Mouse (Mus musculus) heart, embryonic 16.5 days (tissue): Measurements from ENCODE around the gene Cwc25. TPM values are rescaled to one million over a fixed set of nuclear protein-coding genes. Genes with fewer than 3 reads are reported as not detected.
"Not testable (repeated sequence)": the region's sequence is repeated elsewhere in the genome, so short reads cannot be mapped to it uniquely, and the experiment has no call there.

Source experiments
- ATAC-seq: fragments of 200-750 bp; cut with Nextera tagmentation; replicated peaks from 2 replicates; pipeline ENCODE4 v1.8.0; 2017; ENCODE audit warnings: moderate number of reproducible peaks; ENCODE audit not compliant: insufficient read depth, low FRiP score; ENCODE audit errors: extremely low read depth
- H3K27ac ChIP-seq: fragments of 300-500 bp; sonication (generic); 2 replicates; pipeline ENCODE4 v1.5.1; 2014; ENCODE audit warnings: mild to moderate bottlenecking, low read length, control low read depth, moderate library complexity
- H3K27me3 ChIP-seq: fragments of 300-500 bp; sonication (generic); 2 replicates; pipeline ENCODE4 v1.6.1; 2014; ENCODE audit warnings: low read length, mixed read lengths; ENCODE audit not compliant: control insufficient read depth, insufficient read depth
- H3K36me3 ChIP-seq: fragments of 300-500 bp; sonication (generic); 2 replicates; pipeline ENCODE4 v1.6.1; 2014; ENCODE audit not compliant: control insufficient read depth, insufficient read depth
- H3K4me1 ChIP-seq: fragments of 300-500 bp; sonication (generic); 2 replicates; pipeline ENCODE4 v1.6.1; 2014; ENCODE audit warnings: low read length, mixed read lengths; ENCODE audit not compliant: control insufficient read depth, insufficient read depth
- H3K4me2 ChIP-seq: fragments of 300-500 bp; sonication (generic); 2 replicates; pipeline ENCODE4 v1.6.1; 2014; ENCODE audit warnings: low read depth, mild to moderate bottlenecking, control low read depth, low read length
- H3K4me3 ChIP-seq: fragments of 300-500 bp; sonication (generic); 2 replicates; pipeline ENCODE4 v1.5.1; 2014; ENCODE audit warnings: mild to moderate bottlenecking, control low read depth, low read length
- H3K9ac ChIP-seq: fragments of 300-500 bp; sonication (generic); 2 replicates; pipeline ENCODE4 v1.6.1; 2014; ENCODE audit warnings: low read length, control low read depth
- H3K9me3 ChIP-seq: fragments of 300-500 bp; sonication (generic); replicated peaks from 2 replicates; pipeline ENCODE4 v1.6.1; 2016; ENCODE audit warnings: low read length; ENCODE audit not compliant: control insufficient read depth
- WGBS: fragments of 180-500 bp; shearing (Covaris S2); extraction: QIAGEN DNeasy Blood & Tissue Kit; methylation state at CpG from one replicate; pipeline ENCODE4 v1.1.7; 2014; 5-methylcytosine and 5-hydroxymethylcytosine counted together
- polyA plus RNA-seq: library from polyadenylated mRNA; unstranded; fragments of >200 nt; fragmentation: Nextera tagmentation; extraction: Ambion mirVana; gene quantifications from 2 replicates; pipeline ENCODE4 v1.2.1, GENCODE M21; 2015

Cwc25 gene
- polyA plus RNA-seq, 1 experiment from 2014 or later, result 12.5 TPM

DNA sequence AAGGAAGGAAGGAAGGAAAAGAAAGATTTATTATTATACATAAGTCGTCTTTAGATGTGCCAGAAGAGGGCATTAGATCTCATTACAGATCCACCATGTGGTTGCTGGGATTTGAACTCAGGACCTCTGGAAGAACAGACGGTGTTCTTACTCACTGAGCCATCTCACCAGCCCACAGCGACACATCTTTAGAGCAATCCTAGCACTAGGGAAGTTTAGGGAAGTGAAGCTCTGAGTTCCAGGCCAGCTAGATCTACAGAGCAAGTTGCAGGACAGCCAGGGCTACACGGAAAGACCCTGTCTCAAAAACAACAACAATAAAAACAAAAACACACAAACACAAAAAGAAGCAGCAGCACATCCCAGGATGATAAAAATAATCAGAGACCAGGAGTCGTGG, 31.5 kb downstream of the Cwc25 start:
- not testable (repeated sequence) for H3K27ac ChIP-seq, H3K4me1 ChIP-seq, H3K9ac ChIP-seq, H3K9me3 ChIP-seq, H3K4me2 ChIP-seq, ATAC-seq, H3K4me3 ChIP-seq, H3K27me3 ChIP-seq
- H3K36me3 ChIP-seq, result peaks cover 18% of the 10 kb centered on the region
- 86% methylated on average over 5 of the region's 5 CpGs for WGBS

DNA sequence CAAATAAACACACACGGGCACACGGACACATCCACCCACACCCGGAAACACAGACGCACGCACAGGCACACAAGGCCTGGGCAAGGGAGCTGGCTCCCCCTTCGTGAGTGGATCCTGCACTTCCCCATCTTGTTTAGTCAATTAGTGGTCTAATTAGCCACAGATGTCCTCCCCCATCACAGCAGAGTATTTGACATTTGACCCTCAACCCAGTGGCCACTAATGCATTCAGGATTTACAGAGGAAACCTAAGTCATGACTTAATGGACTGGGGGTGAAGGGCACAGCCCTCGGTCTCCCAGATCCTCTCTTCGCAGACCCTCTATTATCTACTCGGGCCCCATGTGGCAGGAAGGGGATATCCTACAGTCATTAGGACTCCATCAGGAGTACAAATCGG, 32.7 kb downstream of the Cwc25 start:
- H3K4me3 ChIP-seq, result no peak overlapping the region
- WGBS, result 53% methylated on average over 10 of the region's 10 CpGs
- H3K4me2 ChIP-seq, result no peak overlapping the region
- no peak for ATAC-seq
- H3K4me1 ChIP-seq, result no peaks in the 10 kb centered on the region
- no peaks in the 10 kb centered on the region for H3K27me3 ChIP-seq
- no peak overlapping the region for H3K9ac ChIP-seq
- no peak overlapping the region for H3K27ac ChIP-seq
- H3K36me3 ChIP-seq, result peaks cover 18% of the 10 kb centered on the region
- H3K9me3 ChIP-seq, result no peaks in the 10 kb centered on the region

DNA sequence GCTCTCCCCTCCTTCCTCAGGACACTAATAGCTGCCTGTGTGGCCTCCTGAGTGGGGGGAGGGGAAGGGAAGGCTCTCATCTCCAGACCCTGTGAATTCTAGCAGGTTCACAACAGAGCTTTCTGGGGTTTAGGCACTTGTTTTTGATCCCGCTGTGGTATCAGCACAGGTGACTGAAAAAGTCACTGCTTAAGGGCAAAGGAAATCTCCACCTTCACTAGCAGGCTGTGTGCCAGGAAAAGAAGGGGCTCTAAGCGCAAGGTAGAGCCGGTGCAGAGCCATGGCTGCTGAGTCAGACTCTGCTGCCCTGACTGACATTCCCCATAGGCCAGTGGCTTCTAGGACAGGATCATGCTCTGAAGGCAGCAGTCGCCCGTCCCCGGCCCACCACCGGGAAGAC, 37.6 kb downstream of the Cwc25 start:
- 60% methylated on average over 7 of the region's 7 CpGs for WGBS
- no peaks in the 10 kb centered on the region for H3K9me3 ChIP-seq
- H3K36me3 ChIP-seq, result peaks cover 44% of the 10 kb centered on the region
- H3K4me3 ChIP-seq, result no peak overlapping the region
- H3K4me2 ChIP-seq, result no peak overlapping the region
- no peaks in the 10 kb centered on the region for H3K4me1 ChIP-seq
- H3K9ac ChIP-seq, result no peak overlapping the region
- no peak overlapping the region for H3K27ac ChIP-seq
- 0 out of 2 replicates have a peak, but pooled peaks have one; percentile 18 for ATAC-seq
- no peaks in the 10 kb centered on the region for H3K27me3 ChIP-seq

DNA sequence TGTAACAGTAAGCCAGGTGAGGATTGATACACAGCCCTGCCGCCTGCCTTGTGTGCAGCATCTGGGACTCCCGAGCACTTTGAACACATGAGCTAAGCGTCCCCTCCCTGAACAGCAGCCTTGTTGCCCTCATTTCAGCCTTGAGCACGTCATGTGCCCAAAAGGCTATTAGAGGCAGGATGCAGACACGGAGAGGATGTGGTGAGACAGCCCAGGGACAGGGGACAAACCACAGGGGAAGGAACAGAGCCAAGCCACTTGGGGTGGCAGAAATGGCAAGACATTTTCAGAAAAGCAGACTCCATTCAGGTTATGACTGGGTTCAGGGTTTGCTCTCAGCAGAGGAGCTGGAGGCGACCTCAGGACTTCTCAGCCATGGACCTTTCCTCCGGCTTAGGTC, 38.0 kb downstream of the Cwc25 start:
- Histone ChIP-seq H3K4me2 (no peak overlapping the region), H3K27ac (no peak overlapping the region), H3K9ac (no peak overlapping the region), H3K4me1 (no peaks in the 10 kb centered on the region), H3K36me3 (peaks cover 44% of the 10 kb centered on the region), H3K9me3 (no peaks in the 10 kb centered on the region), H3K27me3 (no peaks in the 10 kb centered on the region), H3K4me3 (no peak overlapping the region)
- ATAC-seq, result 0 out of 2 replicates have a peak, but pooled peaks have one; percentile 7
- 63% methylated on average over 7 of the region's 7 CpGs for WGBS

DNA sequence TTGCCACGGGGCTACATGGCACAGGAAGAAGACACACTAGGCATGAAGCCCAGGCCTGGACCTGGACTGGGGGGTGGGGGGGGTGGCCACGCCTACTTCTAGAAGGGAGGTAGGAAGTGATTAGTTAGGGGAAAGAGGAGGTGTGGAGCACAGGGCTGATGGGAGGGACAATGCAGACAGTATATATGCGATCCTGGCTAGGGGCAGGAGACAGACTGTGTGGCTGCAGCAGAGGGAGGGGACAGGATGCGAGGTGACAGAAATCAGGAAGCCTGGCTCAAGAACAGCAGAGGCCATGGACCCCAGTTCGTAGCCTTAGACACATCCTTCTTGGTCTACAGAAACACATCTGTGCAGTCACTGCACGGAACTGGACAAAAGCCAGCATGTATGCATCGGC, 42.6 kb downstream of the Cwc25 start:
- Histone ChIP-seq H3K4me1 (no peaks in the 10 kb centered on the region), H3K9ac (no peak overlapping the region), H3K36me3 (peaks cover 50% of the 10 kb centered on the region), H3K27ac (no peak overlapping the region), H3K4me3 (no peak overlapping the region), H3K9me3 (no peaks in the 10 kb centered on the region; the same call in 1 of the 2 replicates), H3K27me3 (no peaks in the 10 kb centered on the region), H3K4me2 (no peak overlapping the region)
- 77% methylated on average over 7 of the region's 7 CpGs for WGBS
- ATAC-seq, result peak; percentile 60; the same call in 1 of the 2 replicates

DNA sequence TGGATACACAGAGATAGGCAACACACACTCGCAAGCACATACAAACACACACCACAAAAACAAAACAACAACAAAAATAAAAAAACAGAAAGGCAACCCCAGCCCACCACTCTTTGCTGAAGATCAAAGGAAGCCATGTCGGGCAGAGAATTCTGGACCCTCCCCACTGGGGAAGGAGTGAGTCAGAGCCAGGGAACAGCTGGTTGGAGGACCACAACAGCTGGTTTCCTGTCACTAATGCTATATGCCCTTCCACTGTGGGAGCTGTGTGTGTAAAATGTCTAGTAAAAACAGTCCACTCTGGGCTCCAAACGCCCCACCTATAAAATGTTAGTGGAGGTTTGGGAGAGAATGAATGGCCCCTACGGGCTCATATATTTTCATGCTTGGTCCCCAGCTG, 45.0 kb downstream of the Cwc25 start:
- no peaks in the 10 kb centered on the region for H3K27me3 ChIP-seq
- 89% methylated on average over 4 of the region's 4 CpGs for WGBS
- no peak overlapping the region for H3K4me2 ChIP-seq
- H3K36me3 ChIP-seq, result peaks cover 39% of the 10 kb centered on the region
- no peaks in the 10 kb centered on the region; the same call in 1 of the 2 replicates for H3K9me3 ChIP-seq
- 0 out of 2 replicates have a peak, but pooled peaks cover 1% of the 10 kb centered on the region for H3K4me1 ChIP-seq
- no peak overlapping the region for H3K9ac ChIP-seq
- H3K4me3 ChIP-seq, result no peak overlapping the region
- H3K27ac ChIP-seq, result no peak overlapping the region
- ATAC-seq, result no peak

DNA sequence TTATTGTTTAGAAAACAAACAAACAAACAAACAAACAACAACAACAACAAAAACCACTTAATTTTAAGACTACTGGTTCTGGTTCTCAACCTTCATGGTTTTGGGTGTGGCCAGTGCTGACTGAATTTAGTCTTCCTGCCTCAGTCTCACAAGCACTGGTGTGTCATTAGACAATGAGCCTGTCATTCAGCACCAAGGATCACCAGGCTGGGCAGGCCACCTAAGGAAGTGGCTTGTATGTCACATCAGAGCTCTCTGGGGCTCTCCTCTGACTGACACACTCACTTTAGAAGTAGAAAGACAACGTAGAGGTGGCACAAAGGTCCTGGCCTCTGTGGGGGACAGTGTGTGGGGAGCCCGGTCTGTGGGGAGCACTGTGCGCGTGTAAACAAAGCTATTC, 47.3 kb downstream of the Cwc25 start:
- no peak overlapping the region for H3K27ac ChIP-seq
- no peaks in the 10 kb centered on the region; the same call in 1 of the 2 replicates for H3K9me3 ChIP-seq
- no peaks in the 10 kb centered on the region for H3K27me3 ChIP-seq
- no peak for ATAC-seq
- no peak overlapping the region for H3K4me2 ChIP-seq
- peaks cover 28% of the 10 kb centered on the region for H3K36me3 ChIP-seq
- H3K9ac ChIP-seq, result no peak overlapping the region
- WGBS, result 82% methylated on average over 4 of the region's 4 CpGs
- H3K4me3 ChIP-seq, result no peak overlapping the region
- 0 out of 2 replicates have a peak, but pooled peaks cover 7% of the 10 kb centered on the region for H3K4me1 ChIP-seq

DNA sequence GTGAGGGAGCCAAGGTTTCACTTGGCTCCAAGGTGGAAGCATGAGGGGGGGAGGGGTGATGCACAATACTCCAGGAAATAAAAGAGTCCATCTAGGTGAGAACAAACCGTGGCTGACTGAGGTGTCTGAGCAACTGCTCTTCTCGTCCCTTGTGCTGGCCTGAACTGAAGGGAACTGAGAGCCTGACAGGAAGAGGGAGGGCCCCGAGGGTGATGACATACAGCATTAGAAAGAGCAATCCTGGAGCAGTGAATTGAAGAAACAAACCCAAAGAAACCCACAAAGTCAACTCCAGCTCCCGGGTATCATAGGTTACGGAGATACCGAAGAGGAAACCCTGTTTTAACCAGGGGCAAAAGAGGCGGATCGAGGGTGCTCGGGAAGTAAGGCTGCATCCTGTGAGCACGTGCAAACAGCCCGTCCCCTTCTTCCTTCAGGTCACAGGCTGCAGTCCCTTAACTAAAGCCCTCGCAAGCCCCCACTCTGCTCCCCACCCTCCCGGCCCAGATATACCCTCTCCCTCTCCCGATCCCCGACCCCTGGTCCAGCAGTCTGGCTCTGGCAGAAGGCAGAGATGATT, 48.0 kb downstream of the Cwc25 start:
- Histone ChIP-seq H3K36me3 (peaks cover 31% of the 10 kb centered on the region), H3K4me3 (no peak overlapping the region), H3K4me1 (peaks cover 13% of the 10 kb centered on the region; the same call in 1 of the 2 replicates), H3K9ac (no peak overlapping the region), H3K9me3 (no peaks in the 10 kb centered on the region; the same call in 1 of the 2 replicates), H3K4me2 (no peak overlapping the region), H3K27ac (no peak overlapping the region), H3K27me3 (no peaks in the 10 kb centered on the region)
- 67% methylated on average over 15 of the region's 15 CpGs for WGBS
- ATAC-seq, result no peak

DNA sequence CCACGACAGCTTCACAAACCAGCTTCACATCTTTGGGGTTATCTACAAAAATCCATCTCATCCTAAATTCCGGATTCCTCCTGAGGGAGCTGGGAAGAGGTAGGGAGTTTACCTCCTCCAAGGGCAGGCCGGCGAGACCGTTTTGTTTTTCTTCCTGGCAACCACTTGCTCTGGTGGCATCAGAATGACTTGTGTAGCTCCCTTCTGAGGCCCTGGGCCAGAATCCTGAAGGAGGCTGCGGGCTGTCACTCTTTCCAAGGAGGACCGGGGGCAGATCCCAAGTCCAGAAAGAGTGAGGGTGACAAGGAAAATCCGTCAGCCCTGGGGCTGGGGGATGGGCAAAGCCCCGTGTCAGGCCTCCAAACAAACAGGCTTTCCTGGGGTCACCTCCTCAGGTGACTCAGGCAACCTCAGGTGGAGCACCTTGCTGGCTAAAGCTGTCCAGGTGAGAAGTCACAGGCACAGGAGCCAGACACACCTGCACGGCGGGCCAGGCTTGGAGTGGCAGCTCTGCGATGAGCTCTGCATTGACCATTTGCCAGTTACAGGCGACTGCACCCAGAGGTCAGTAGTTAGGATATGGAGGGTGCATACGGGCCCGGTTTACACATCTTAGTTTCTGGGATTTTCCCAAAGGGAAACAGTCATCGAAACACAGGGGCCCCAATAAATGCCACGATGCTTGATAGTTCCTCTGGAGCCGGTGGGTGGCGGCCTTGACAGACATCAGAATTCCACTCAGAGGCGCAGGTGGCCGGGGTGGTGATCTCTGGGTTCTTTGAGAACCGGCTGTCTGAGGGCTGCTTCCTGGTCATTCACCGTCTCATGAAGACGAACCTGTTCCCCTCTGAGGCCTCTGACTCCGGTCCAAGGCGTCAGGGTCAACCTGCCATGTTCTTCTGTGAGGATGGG, 48.7 kb downstream of the Cwc25 start:
- 82% methylated on average over 26 of the region's 26 CpGs for WGBS
- H3K4me3 ChIP-seq, result no peak overlapping the region
- H3K4me1 ChIP-seq, result peaks cover 13% of the 10 kb centered on the region; the same call in 1 of the 2 replicates
- H3K9ac ChIP-seq, result no peak overlapping the region
- ATAC-seq, result no peak
- H3K9me3 ChIP-seq, result no peaks in the 10 kb centered on the region; the same call in 1 of the 2 replicates
- no peaks in the 10 kb centered on the region for H3K27me3 ChIP-seq
- peaks cover 30% of the 10 kb centered on the region for H3K36me3 ChIP-seq
- no peak overlapping the region for H3K4me2 ChIP-seq
- no peak overlapping the region for H3K27ac ChIP-seq
